ENCODE assay signal across 23 mouse cellular contexts in genomic region chr17:5834798-5835328, GRCm38 (mm10).
"Had no signal": no experiment of that assay in that cellular context is flagged by ENCODE, and none has a peak within 500 bp of the region (broad histone marks: within the 10 kb centered on the region; RNA-seq: fewer than 3 reads in every experiment).

No protein-coding gene starts in this region.

- DNase-seq: kidney, adult 18-20 months; kidney, adult 9 months; layer of hippocampus, adult 9-11 months; liver; lung, adult 18-20 months; lung, postnatal 10 days; lung, postnatal 36 days; retina, postnatal 1 day; right cerebral cortex, postnatal 25 days; spleen, adult 18-20 months; thymus, postnatal 25 days had no signal

- H3K27me3 ChIP-seq: intestine, embryonic 15.5 days; limb, embryonic 13.5 days; liver, embryonic 12.5 days; liver, embryonic 15.5 days; lung, embryonic 15.5 days; megakaryocyte, embryonic 14.5 days; midbrain, embryonic 15.5 days; neural tube, embryonic 13.5 days; stomach, embryonic 15.5 days had no signal

- H3K4me1 ChIP-seq: intestine, embryonic 15.5 days; midbrain, embryonic 15.5 days; neural tube, embryonic 13.5 days; stomach, embryonic 15.5 days had no signal

- H3K9ac ChIP-seq: intestine, embryonic 15.5 days; limb, embryonic 13.5 days; liver, embryonic 12.5 days; liver, embryonic 15.5 days; lung, embryonic 15.5 days; midbrain, embryonic 15.5 days; neural tube, embryonic 13.5 days; stomach, embryonic 15.5 days had no signal

- H3K27ac ChIP-seq: intestine, embryonic 15.5 days; layer of hippocampus, adult 2 months; limb, embryonic 10.5 days; limb, embryonic 13.5 days; liver, embryonic 12.5 days; liver, embryonic 15.5 days; lung, embryonic 15.5 days; midbrain, embryonic 10.5 days; midbrain, embryonic 15.5 days; neural tube, embryonic 13.5 days; stomach, embryonic 15.5 days had no signal

- ATAC-seq: intestine, embryonic 15.5 days; liver, embryonic 12.5 days; midbrain, embryonic 15.5 days had no signal

- H3K9me3 ChIP-seq: intestine, embryonic 15.5 days; limb, embryonic 10.5 days; limb, embryonic 13.5 days; liver, embryonic 12.5 days; liver, embryonic 15.5 days; lung, embryonic 15.5 days; midbrain, embryonic 10.5 days; midbrain, embryonic 15.5 days; neural tube, embryonic 13.5 days; stomach, embryonic 15.5 days had no signal

- H3K36me3 ChIP-seq: intestine, embryonic 15.5 days; limb, embryonic 10.5 days; liver, embryonic 12.5 days; liver, embryonic 15.5 days; lung, embryonic 15.5 days; midbrain, embryonic 10.5 days; midbrain, embryonic 15.5 days; neural tube, embryonic 13.5 days; stomach, embryonic 15.5 days had no signal

- H3K4me2 ChIP-seq: intestine, embryonic 15.5 days; limb, embryonic 13.5 days; liver, embryonic 12.5 days; liver, embryonic 15.5 days; lung, embryonic 15.5 days; midbrain, embryonic 15.5 days; neural tube, embryonic 13.5 days; stomach, embryonic 15.5 days had no signal

- H3K4me3 ChIP-seq: intestine, embryonic 15.5 days; layer of hippocampus, adult 2 months; limb, embryonic 10.5 days; limb, embryonic 13.5 days; liver, embryonic 12.5 days; liver, embryonic 15.5 days; lung, embryonic 15.5 days; megakaryocyte, embryonic 14.5 days; midbrain, embryonic 10.5 days; midbrain, embryonic 15.5 days; neural tube, embryonic 13.5 days; stomach, embryonic 15.5 days had no signal
